Mouse (Mus musculus) T-cell, adult 2 months (primary cell): ENCODE measurements at regions not wholly inside any gene's neighbourhood (a gene's known extent, or its start where the extent isn't known, plus 50 kb on each side); places are given as distances from the start of the nearest gene placed in this dataset.
A peak's percentile ranks its signal among the peaks of the same experiment; 100 is the strongest.

Experiments used
- DNase-seq: peaks from one replicate; pipeline ENCODE4 v3.0.0; 2022; ENCODE audit warnings: low spot score

- no peak for DNase-seq
Measured at GRCm38 (mm10) chr17:84072426-84073030, 115.2 kb downstream of the Zfp36l2 start.

- DNase-seq = no peak
Measured at GRCm38 (mm10) chr17:84071855-84072254, 115.9 kb downstream of the Zfp36l2 start.

- no peak for DNase-seq
Measured at GRCm38 (mm10) chr17:84070596-84070995, 117.2 kb downstream of the Zfp36l2 start.

- DNase-seq = no peak
Measured at GRCm38 (mm10) chr17:84067102-84067501, 120.6 kb downstream of the Zfp36l2 start.

- DNase-seq = peak; percentile 21
Measured at GRCm38 (mm10) chr17:84063791-84064190, 124.0 kb downstream of the Zfp36l2 start.

GRCm38 (mm10) chr17:84061621-84062020 is 126.1 kb downstream of the Zfp36l2 start:
- DNase-seq = peak; percentile 50

- DNase-seq = no peak
Measured at GRCm38 (mm10) chr17:84056469-84056868, 131.3 kb downstream of the Zfp36l2 start.

- no peak for DNase-seq
Measured at GRCm38 (mm10) chr17:84052437-84052836, 135.3 kb downstream of the Zfp36l2 start.

- DNase-seq = no peak
Measured at GRCm38 (mm10) chr17:84051212-84051611, 136.5 kb downstream of the Zfp36l2 start.

GRCm38 (mm10) chr17:84048533-84048932 is 139.2 kb downstream of the Zfp36l2 start:
- no peak for DNase-seq

GRCm38 (mm10) chr17:84047520-84047919 is 140.2 kb downstream of the Zfp36l2 start:
- no peak for DNase-seq

- no peak for DNase-seq
Measured at GRCm38 (mm10) chr17:84045812-84046211, 141.9 kb downstream of the Zfp36l2 start.

GRCm38 (mm10) chr17:84044472-84044936 is 143.2 kb downstream of the Zfp36l2 start:
- no peak for DNase-seq

- DNase-seq = no peak
Measured at GRCm38 (mm10) chr17:84043102-84043501, 144.6 kb downstream of the Zfp36l2 start.

- DNase-seq = no peak
Measured at GRCm38 (mm10) chr17:84039444-84039843, 148.3 kb downstream of the Zfp36l2 start.

GRCm38 (mm10) chr17:84037580-84038304 is 150.0 kb downstream of the Zfp36l2 start:
- no peak for DNase-seq

- DNase-seq = peak; percentile 37
Measured at GRCm38 (mm10) chr17:84036056-84036455, 151.7 kb downstream of the Zfp36l2 start.

- no peak for DNase-seq
Measured at GRCm38 (mm10) chr17:84034801-84035200, 152.9 kb downstream of the Zfp36l2 start.

GRCm38 (mm10) chr17:84032441-84032840 is 155.3 kb downstream of the Zfp36l2 start:
- peak; percentile 71 for DNase-seq

- DNase-seq = no peak
Measured at GRCm38 (mm10) chr17:84031833-84032232, 155.9 kb downstream of the Zfp36l2 start.

GRCm38 (mm10) chr17:84031381-84031780 is 156.4 kb downstream of the Zfp36l2 start:
- no peak for DNase-seq

- DNase-seq = no peak
Measured at GRCm38 (mm10) chr17:84030699-84031098, 157.0 kb downstream of the Zfp36l2 start.

- DNase-seq = peak; percentile 84
Measured at GRCm38 (mm10) chr17:84028157-84028970, 159.4 kb downstream of the Zfp36l2 start.
